Mouse (Mus musculus) urinary bladder, postnatal 14 days (tissue): ENCODE results near the gene Son.
"Not testable (repeated sequence)": the region's sequence is repeated elsewhere in the genome, so short reads cannot be mapped to it uniquely, and the experiment has no call there.

Experiments used
- DNase-seq: peaks from one replicate; pipeline ENCODE4 v3.0.0; 2021; ENCODE audit warnings: low spot score

The Son gene

DNA sequence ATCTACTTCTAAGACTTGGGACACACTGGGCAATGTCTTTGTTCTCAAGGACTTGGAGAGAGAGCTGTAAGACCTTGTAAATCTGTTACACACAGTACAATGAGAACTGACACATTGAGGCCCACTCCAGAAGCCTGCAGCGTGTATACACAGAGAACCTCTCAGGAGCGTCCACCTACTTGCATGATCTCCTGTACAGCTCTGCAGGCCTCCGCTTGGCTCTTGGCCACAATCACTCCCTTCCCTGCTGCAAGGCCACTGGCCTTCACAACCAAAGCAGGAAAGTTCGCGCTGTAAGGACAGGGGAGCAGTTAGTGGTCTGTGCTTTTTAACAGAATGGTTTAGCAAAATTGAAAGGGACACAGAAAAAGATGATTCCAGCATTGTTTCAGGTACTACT lies 8.1 kb upstream of the Son start:
- DNase-seq: no peak

DNA sequence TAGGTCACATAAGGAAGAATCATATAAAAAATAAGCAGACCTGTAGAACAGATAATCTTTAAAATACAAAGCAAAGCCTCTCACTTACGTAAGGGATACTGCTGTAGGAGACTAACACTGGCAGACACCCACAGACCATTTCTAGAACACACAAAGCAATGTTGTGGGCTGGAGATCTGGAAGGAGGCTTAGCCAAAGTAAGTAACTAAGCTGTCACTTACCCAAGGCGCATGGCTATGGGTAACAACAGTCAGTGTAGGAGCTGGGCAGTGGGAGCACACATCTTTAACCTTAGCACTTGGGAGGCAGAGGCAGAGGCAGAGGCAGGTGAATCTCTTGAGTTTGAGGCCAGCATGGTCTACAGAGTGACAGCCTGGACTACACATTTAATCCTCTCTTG lies 7.7 kb upstream of the Son start:
- DNase-seq: no peak

GRCm38 (mm10) chr16:91640171-91640570 lies 7.1 kb upstream of the Son start:
- no peak for DNase-seq

- no peak for DNase-seq
Observed at GRCm38 (mm10) chr16:91644901-91645300, 2.4 kb upstream of the Son start.

DNA sequence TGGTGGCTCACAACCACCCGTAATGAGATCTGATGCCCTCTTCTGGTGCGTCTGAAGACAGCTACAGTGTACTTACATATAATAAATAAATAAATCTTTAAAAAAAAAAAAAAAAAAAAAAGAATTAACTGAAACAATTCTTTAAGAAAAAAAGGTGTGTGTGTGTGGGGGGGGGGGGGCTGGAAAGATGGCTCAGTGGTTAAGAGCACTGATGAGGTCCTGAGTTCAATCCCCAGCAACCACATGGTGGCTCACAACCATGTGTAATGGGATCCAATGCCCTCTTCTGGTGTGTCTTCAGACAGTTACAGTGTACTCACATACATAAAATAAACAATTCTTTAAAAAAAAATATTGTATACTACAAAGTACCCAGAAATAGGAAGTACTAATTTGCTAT lies 1.9 kb upstream of the Son start:
- DNase-seq: not testable (repeated sequence)

DNA sequence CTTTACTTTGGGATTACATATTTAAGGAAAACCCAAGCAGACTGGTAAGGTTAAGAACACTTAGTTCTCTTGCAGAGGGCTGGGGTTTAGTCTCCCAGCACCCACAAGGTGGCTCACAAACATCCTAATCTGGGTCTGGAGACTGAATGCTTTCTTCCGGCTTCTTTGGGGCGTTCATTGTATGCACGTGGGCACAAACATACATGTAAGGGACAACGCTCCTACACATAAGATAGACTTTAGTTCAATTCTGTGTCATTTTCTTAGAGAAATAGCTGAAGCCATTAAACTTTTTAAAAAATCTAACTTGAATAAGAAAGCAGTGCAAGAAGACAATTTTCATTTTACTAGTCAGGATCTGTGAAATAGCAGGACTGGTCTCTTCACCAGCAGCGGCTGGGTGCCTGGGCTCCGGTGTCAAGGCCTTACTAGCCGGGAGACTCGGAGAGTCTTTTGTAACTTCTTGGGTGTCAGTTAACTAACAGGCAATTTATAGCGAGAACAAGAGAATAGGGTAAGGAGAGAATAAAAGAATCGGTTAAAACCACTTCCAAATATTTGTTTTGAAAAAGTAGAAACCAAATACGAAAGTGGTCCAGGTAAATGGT lies 1.2 kb upstream of the Son start:
- DNase-seq: no peak

DNA sequence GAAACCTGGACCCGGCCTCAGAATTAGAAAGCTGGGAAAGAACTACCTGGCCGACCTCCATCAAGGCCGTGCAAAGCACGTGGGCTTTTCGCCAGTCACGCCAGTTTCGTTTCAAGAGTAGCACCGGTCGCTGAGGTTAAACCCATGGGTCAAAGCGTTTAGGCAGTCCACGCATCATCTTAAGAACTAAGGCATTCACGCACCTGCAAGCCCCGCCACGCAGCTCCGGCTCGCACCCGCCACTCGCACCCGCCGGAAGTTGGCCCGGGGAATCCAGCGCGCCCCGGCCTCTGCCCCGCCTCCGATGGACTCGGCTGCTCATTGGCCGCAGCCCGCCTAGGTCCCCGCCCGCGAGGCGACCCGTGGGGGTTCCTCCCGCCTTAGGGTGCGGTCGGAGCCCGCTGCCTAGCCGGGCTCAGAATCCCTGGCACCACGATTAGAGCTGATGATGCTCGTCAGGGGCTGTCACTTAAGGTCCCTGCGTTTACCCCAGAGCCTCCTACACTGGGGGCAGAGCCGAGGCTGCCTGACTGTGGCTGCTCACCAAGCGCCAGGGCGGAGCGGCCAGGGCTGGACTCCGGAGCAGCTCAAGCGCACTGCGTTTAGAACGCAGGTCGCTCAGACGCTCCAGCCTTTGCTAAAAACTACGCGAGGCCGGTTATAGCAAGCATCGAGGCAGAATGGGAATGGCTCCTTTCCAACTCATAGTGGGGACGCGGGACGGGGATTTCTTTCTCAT lies 456 bp upstream of the Son start, which contains the start of gene Gart:
Gene Gart, minus strand, starts transcription at position 272 of the 739 bp plus-strand sequence.
- peak; percentile 95 for DNase-seq

DNA sequence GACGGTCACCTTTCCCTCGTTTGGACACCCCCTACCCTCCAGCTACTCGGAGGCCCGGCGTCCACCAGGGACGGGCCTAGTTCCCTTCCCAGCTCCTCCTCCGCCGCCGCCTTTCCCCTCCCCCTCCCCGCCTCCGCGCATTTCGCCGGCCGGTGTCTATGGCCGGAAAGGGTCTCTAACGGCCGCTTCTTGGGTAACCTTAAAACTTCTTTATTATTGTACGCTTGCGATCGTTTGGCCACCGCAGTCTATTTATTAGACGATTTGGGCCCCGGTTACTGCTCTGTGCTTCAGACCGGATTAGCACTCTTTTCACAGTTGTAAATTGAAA lies 879 bp downstream of the Son start:
- DNase-seq: peak; percentile 83

DNA sequence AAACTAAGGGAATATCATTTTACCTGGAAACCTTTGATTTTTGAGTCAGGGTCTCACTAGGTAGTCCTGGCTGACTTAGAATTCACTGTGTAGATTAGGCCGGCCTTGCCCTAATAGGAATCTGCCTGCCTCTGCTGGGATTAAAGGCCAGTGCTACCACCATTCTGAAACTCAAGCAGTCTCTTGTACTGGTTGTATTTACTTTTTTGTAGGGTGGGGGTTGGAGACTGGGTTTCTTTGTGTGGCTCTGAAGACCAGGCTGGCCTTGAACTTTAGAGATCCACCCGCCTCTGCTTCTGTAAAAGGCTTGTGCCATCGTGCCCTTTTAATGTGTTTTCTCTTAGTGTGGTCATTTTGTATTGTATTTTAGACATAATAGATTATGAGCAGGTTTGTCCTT lies 1.9 kb downstream of the Son start:
- DNase-seq: no peak

DNA sequence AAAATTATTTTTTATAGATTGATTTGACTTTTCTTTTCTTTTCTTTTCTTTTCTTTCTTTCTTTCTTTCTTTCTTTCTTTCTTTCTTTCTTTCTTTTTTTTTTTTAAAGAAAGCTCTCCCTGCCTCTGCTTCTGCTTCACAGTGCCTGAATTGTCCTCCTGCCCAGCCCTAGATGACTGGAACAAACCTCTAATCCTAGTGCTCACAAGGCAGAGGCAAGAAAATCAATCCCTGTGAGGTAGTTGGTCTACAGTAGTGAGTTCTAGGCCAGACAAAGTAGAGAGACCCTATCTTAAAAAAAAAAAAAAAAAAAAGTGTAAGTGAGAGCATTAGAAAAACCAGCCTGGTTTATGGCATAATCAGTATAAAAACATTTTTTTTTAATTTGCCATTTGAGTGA lies 2.5 kb downstream of the Son start:
- DNase-seq: no peak

- DNase-seq: no peak
Observed at GRCm38 (mm10) chr16:91652191-91652590, 4.9 kb downstream of the Son start.

GRCm38 (mm10) chr16:91655285-91655684 lies 8.0 kb downstream of the Son start:
- no peak for DNase-seq

GRCm38 (mm10) chr16:91657285-91657684 lies 10.0 kb downstream of the Son start:
- DNase-seq: no peak

DNA sequence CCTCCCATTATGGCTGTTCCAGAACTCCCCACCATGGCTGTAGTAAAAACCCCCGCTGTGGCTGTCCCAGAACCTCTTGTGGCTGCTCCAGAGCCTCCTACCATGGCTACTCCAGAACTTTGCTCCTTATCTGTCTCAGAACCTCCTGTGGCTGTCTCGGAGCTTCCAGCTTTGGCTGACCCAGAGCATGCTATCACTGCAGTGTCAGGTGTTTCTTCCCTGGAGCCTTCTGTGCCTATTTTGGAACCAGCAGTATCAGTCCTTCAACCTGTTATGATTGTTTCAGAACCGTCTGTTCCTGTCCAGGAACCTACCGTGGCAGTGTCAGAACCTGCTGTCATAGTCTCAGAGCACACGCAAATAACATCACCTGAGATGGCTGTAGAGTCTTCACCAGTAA lies 11.2 kb downstream of the Son start:
- DNase-seq: no peak

GRCm38 (mm10) chr16:91659798-91660197 lies 12.5 kb downstream of the Son start:
- no peak for DNase-seq

DNA sequence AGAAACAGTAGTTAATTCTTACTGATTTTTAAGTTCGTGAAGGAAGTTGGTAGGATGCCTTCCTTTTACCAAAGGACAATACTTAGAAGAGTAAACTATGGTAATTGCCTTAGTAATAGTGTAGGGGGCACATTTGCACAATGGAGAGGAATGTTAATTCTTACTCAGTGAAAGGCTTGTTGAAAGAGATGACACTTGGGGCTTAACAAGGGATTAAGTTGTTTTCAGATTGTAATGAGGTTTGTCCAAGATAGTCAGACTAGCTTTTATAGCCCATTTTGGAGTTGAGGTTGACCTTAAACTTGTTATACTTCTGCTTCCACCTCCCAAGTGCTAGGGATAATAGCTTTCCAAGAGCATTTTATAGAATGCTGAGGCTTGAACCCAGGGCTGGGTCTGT lies 14.1 kb downstream of the Son start:
- DNase-seq: no peak

DNA sequence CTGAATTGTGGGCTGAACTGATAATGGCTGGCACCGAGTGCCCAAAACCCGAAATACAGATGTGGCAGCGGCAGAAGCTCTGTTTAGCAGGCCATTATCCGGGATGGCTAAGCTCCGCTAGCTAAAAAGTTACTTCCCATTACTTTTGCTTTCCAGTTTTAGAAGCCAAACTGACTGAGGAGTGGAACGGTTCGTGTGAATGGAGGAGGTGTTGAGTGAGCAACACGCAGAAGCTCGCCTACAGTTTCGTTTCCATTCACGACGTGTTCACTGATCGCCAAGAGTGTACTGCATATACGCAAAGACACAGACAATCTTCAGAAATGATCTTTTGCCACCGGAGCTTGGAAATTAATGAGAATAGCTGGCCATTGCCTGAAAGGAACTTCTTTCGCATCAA lies 15.0 kb downstream of the Son start:
- no peak for DNase-seq

GRCm38 (mm10) chr16:91663795-91664194 lies 16.5 kb downstream of the Son start:
- DNase-seq: no peak

- no peak for DNase-seq
Observed at GRCm38 (mm10) chr16:91674500-91674899, 27.2 kb downstream of the Son start.

DNA sequence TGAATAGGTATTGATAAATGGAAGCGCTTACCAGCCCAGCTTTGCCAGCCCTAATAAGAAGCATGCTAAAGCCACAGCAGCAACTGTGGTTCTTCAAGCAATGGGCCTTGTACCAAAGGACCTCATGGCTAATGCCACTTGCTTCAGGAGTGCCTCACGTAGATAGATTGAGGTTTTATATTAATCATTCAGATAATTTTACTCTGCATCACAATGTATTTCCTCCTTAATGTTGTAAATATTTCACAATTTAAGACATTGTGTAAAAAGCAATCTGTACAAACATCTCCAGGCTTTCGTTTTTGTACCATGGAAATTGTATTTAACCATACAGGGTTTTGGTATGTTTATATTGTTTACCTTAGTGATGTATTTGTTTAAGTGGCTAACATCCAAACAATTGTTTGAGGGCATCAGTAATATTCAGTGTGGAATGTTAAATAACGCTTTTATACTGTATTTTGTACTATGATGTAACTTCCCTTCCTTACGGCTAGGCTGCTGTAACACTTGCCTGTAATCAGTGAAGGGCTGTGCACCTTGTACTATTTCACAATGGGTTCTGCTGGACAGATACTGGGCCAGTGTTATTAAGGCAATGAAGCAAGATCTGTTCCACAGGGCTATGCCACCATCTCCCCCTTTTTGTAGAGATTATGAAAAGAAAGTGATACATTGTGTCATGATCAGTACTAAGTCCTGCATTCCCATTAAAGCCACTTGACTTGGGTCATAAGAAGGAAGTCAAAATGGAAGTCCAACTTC lies 31.0 kb downstream of the Son start:
- DNase-seq: no peak

GRCm38 (mm10) chr16:91680656-91681055 lies 33.4 kb downstream of the Son start:
- no peak for DNase-seq

DNA sequence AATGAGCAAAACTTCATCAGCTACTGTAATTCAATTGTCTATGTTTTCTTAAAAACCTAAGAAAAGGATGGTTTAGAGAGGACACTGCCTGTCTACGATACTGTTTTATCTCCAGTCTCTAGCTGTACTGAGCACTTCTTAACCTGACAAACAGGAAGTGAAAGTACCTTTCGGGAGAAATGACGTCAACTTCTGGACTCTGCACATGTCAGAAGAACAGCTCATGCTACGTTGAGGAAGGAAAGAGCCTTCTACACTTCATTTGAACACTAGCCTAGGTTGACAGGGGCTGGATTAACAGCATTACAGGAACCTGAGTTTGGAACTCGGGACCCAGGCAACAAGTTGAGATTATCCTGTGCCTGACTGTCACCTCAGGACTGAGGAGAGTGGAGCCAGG lies 38.2 kb downstream of the Son start:
- no peak for DNase-seq

- no peak for DNase-seq
Observed at GRCm38 (mm10) chr16:91686369-91686768, 39.1 kb downstream of the Son start.
